ENCODE assay signal across 7 mouse cellular contexts in genomic region chr17:25184961-25185360, GRCm38 (mm10). TPM values are rescaled to one million over a fixed set of nuclear protein-coding genes. Genes with fewer than 3 reads are reported as not detected.
DNase-seq lines count a peak whose midpoint lies in the region; ATAC-seq and TF ChIP-seq lines count a peak whose summit lies in the region.

No protein-coding gene starts in this region.

- no peaks in the 10 kb centered on the region for H3K9me3 ChIP-seq in neural tube, embryonic 11.5 days (ENCODE audit: control insufficient read depth, low read length)
- no peaks in the 10 kb centered on the region for H3K9me3 ChIP-seq in limb, embryonic 12.5 days
- H3K9me3 ChIP-seq in stomach, embryonic 15.5 days, result no peaks in the 10 kb centered on the region

- TF ChIP-seq POLR2A in embryonic fibroblast, embryonic 13.5 days (IDR thresholded peaks at IDR 0.05; ENCODE audit: low read depth, low read length), result 0 out of 2 replicates have a peak, but pooled peaks have one; percentile 26

- H3K4me1 ChIP-seq in neural tube, embryonic 11.5 days (ENCODE audit: control insufficient read depth, insufficient read depth, low read length), result peaks cover 16% of the 10 kb centered on the region
- H3K4me1 ChIP-seq in embryonic fibroblast, embryonic 13.5 days (ENCODE audit: control insufficient read depth, insufficient read depth, low read length), result peaks cover 4% of the 10 kb centered on the region; the same call in 1 of the 2 replicates
- H3K4me1 ChIP-seq in limb, embryonic 12.5 days (replicated peaks), result peaks cover 27% of the 10 kb centered on the region
- peaks cover 29% of the 10 kb centered on the region for H3K4me1 ChIP-seq in stomach, embryonic 15.5 days

- DNase-seq in neural tube, embryonic 11.5 days (ENCODE audit: low spot score), result no peak
- DNase-seq in neural tube, embryonic 10.5 days (ENCODE audit: extremely low spot score, low spot score), result no peak
- no peak for DNase-seq in urinary bladder, postnatal 36 days (ENCODE audit: low spot score in 2 of 2)
- no peak for DNase-seq in kidney, adult 8-10 months

- H3K27ac ChIP-seq in neural tube, embryonic 11.5 days (ENCODE audit: low read depth, low read length), result no peak overlapping the region
- no peak overlapping the region for H3K27ac ChIP-seq in embryonic fibroblast, embryonic 13.5 days (ENCODE audit: insufficient read depth, low read length)
- H3K27ac ChIP-seq in limb, embryonic 12.5 days, result peak overlapping the region; percentile 41; the same call in 1 of the 2 replicates
- H3K27ac ChIP-seq in stomach, embryonic 15.5 days, result peak overlapping the region; percentile 67

- no peak for TF ChIP-seq CTCF in embryonic fibroblast, embryonic 13.5 days (IDR thresholded peaks at IDR 0.05; ENCODE audit: borderline replicate concordance, insufficient read depth, low read length)

- WGBS in neural tube, embryonic 11.5 days, result 8% methylated on average over 17 of the region's 17 CpGs
- WGBS in limb, embryonic 12.5 days, result 8% methylated on average over 17 of the region's 17 CpGs
- 8% methylated on average over 17 of the region's 17 CpGs for WGBS in stomach, embryonic 15.5 days

- H3K36me3 ChIP-seq in neural tube, embryonic 11.5 days (ENCODE audit: control insufficient read depth, insufficient read depth, low read length), result no peaks in the 10 kb centered on the region
- peaks cover 4% of the 10 kb centered on the region for H3K36me3 ChIP-seq in limb, embryonic 12.5 days
- no peaks in the 10 kb centered on the region for H3K36me3 ChIP-seq in stomach, embryonic 15.5 days

- peak overlapping the region; percentile 72 for H3K9ac ChIP-seq in neural tube, embryonic 11.5 days (ENCODE audit: low read length)
- H3K9ac ChIP-seq in limb, embryonic 12.5 days (replicated peaks), result peak overlapping the region; percentile 73
- H3K9ac ChIP-seq in stomach, embryonic 15.5 days, result peak overlapping the region; percentile 82

- peak overlapping the region; percentile 95 for H3K4me3 ChIP-seq in neural tube, embryonic 11.5 days (ENCODE audit: low read depth, low read length)
- peak overlapping the region; percentile 77 for H3K4me3 ChIP-seq in embryonic fibroblast, embryonic 13.5 days (ENCODE audit: insufficient read depth, low read length)
- peak overlapping the region; percentile 97 for H3K4me3 ChIP-seq in limb, embryonic 12.5 days (replicated peaks)
- peak overlapping the region; percentile 97 for H3K4me3 ChIP-seq in stomach, embryonic 15.5 days (replicated peaks)

- no peak for ATAC-seq in neural tube, embryonic 11.5 days (ENCODE audit: insufficient read depth, low FRiP score, low TSS enrichment)
- ATAC-seq in limb, embryonic 12.5 days (ENCODE audit: insufficient number of reproducible peaks, insufficient read depth, low FRiP score, low TSS enrichment, low read depth), result no peak
- ATAC-seq in stomach, embryonic 15.5 days (ENCODE audit: insufficient read depth, low FRiP score, low read depth), result peak; percentile 13; the same call in 1 of the 2 replicates

- H3K27me3 ChIP-seq in neural tube, embryonic 11.5 days (ENCODE audit: control insufficient read depth, insufficient read depth, low read length), result no peaks in the 10 kb centered on the region
- peaks cover 4% of the 10 kb centered on the region; the same call in 1 of the 2 replicates for H3K27me3 ChIP-seq in limb, embryonic 12.5 days
- no peaks in the 10 kb centered on the region for H3K27me3 ChIP-seq in stomach, embryonic 15.5 days (replicated peaks)

- peak overlapping the region; percentile 99 for H3K4me2 ChIP-seq in neural tube, embryonic 11.5 days (ENCODE audit: low read depth)
- H3K4me2 ChIP-seq in limb, embryonic 12.5 days, result peak overlapping the region; percentile 99
- H3K4me2 ChIP-seq in stomach, embryonic 15.5 days, result peak overlapping the region; percentile 98

RNA-seq across cellular contexts. Expression of gene BC003965, which starts 0.6 kb away (rescaled TPM):
- 30.5 and 31.8 TPM in 2 replicates for polyA plus RNA-seq in neural tube, embryonic 11.5 days (2014; fragmentation: Nextera tagmentation; extraction: Ambion mirVana)
- polyA plus RNA-seq in embryonic fibroblast, embryonic 13.5 days (2011; ENCODE audit: insufficient read length, low read depth, missing spikeins), result 12.3 and 12.6 TPM in 2 replicates
- polyA plus RNA-seq in limb, embryonic 12.5 days (2016; fragmentation: Nextera tagmentation; extraction: Ambion mirVana), result 35.5 and 35.7 TPM in 2 replicates
- 34.1 and 35.5 TPM in 2 replicates for polyA plus RNA-seq in stomach, embryonic 15.5 days (2015; fragmentation: Nextera tagmentation; extraction: Ambion mirVana)

RNA-seq across cellular contexts. Expression of gene Unkl, which starts 3.2 kb away (rescaled TPM):
- polyA plus RNA-seq in neural tube, embryonic 11.5 days (2014; fragmentation: Nextera tagmentation; extraction: Ambion mirVana), result 5.6 and 6.9 TPM in 2 replicates
- 10.1 and 12.3 TPM in 2 replicates for polyA plus RNA-seq in embryonic fibroblast, embryonic 13.5 days (2011; ENCODE audit: insufficient read length, low read depth, missing spikeins)
- 10.3 and 10.5 TPM in 2 replicates for polyA plus RNA-seq in limb, embryonic 12.5 days (2016; fragmentation: Nextera tagmentation; extraction: Ambion mirVana)
- 7.2 TPM in 2 replicates for polyA plus RNA-seq in stomach, embryonic 15.5 days (2015; fragmentation: Nextera tagmentation; extraction: Ambion mirVana)

RNA-seq across cellular contexts. Expression of gene Gm38655, which starts 9.7 kb away (rescaled TPM):
- polyA plus RNA-seq in neural tube, embryonic 11.5 days (2014; fragmentation: Nextera tagmentation; extraction: Ambion mirVana), result not detected in 2 replicates
- not detected in 2 replicates for polyA plus RNA-seq in embryonic fibroblast, embryonic 13.5 days (2011; ENCODE audit: insufficient read length, low read depth, missing spikeins)
- polyA plus RNA-seq in limb, embryonic 12.5 days (2016; fragmentation: Nextera tagmentation; extraction: Ambion mirVana), result not detected in 2 replicates
- polyA plus RNA-seq in stomach, embryonic 15.5 days (2015; fragmentation: Nextera tagmentation; extraction: Ambion mirVana), result 4.3 and 8.4 TPM in 2 replicates

RNA-seq across cellular contexts. Expression of gene Ccdc154, which starts 22.7 kb away (rescaled TPM):
- not detected in 2 replicates for polyA plus RNA-seq in neural tube, embryonic 11.5 days (2014; fragmentation: Nextera tagmentation; extraction: Ambion mirVana)
- polyA plus RNA-seq in embryonic fibroblast, embryonic 13.5 days (2011; ENCODE audit: insufficient read length, low read depth, missing spikeins), result 0.20 and 0.21 TPM in 2 replicates
- polyA plus RNA-seq in limb, embryonic 12.5 days (2016; fragmentation: Nextera tagmentation; extraction: Ambion mirVana), result not detected in 2 replicates
- polyA plus RNA-seq in stomach, embryonic 15.5 days (2015; fragmentation: Nextera tagmentation; extraction: Ambion mirVana), result 0.46 and 0.62 TPM in 2 replicates

RNA-seq across cellular contexts. Expression of gene Clcn7, which starts 51.8 kb away (rescaled TPM):
- polyA plus RNA-seq in neural tube, embryonic 11.5 days (2014; fragmentation: Nextera tagmentation; extraction: Ambion mirVana), result 20.5 and 22.4 TPM in 2 replicates
- 35.8 and 36.2 TPM in 2 replicates for polyA plus RNA-seq in embryonic fibroblast, embryonic 13.5 days (2011; ENCODE audit: insufficient read length, low read depth, missing spikeins)
- polyA plus RNA-seq in limb, embryonic 12.5 days (2016; fragmentation: Nextera tagmentation; extraction: Ambion mirVana), result 24.6 and 26.0 TPM in 2 replicates
- 18.1 and 21.1 TPM in 2 replicates for polyA plus RNA-seq in stomach, embryonic 15.5 days (2015; fragmentation: Nextera tagmentation; extraction: Ambion mirVana)

Comparison
In these comparisons a context has a peak if more than half of its experiments do, and no peak if none do; other contexts are left out.
1. H3K27ac ChIP-seq: peak in limb, embryonic 12.5 days (single experiment) and stomach, embryonic 15.5 days (single experiment); none in neural tube, embryonic 11.5 days (single experiment) and embryonic fibroblast, embryonic 13.5 days (single experiment).
2. Peak in every context shown above with its lines, with median percentiles within 50 percentile points of each other: H3K4me2 ChIP-seq, H3K4me3 ChIP-seq and H3K9ac ChIP-seq.